Mouse (Mus musculus): ENCODE results near the gene Zdbf2. TPM values are rescaled to one million over a fixed set of nuclear protein-coding genes. Genes with fewer than 3 reads are reported as not detected.

Zdbf2 gene
- polyA plus RNA-seq, 1 experiment, result not detected

GRCm38 (mm10) chr1:63259271-63259830, 13.7 kb upstream of the Zdbf2 start:
- Histone ChIP-seq H3K79me2 (ENCODE audit: control insufficient read depth, insufficient read depth) (no peaks in the 10 kb centered on the region), H3K36me3 (ENCODE audit: control insufficient read depth, insufficient read depth) (no peaks in the 10 kb centered on the region), H3K79me3 (ENCODE audit: low read depth) (no peaks in the 10 kb centered on the region), H3K4me3 (ENCODE audit: insufficient read depth, poor library complexity, severe bottlenecking) (no peak overlapping the region), H3ac (ENCODE audit: control insufficient read depth, insufficient read length, low read depth) (no peak overlapping the region), H3K27me3 (ENCODE audit: control insufficient read depth, insufficient read depth, insufficient read length) (peaks cover 53% of the 10 kb centered on the region)
- TF ChIP-seq MYOG (IDR thresholded peaks at IDR 0.05; ENCODE audit: control insufficient read depth, extremely low read depth, insufficient read length) (no peak), CTCF (IDR thresholded peaks at IDR 0.05; ENCODE audit: control insufficient read depth, insufficient read depth, insufficient read length) (no peak), USF1 (IDR thresholded peaks at IDR 0.05; ENCODE audit: low read depth) (no peak)

GRCm38 (mm10) chr1:63259916-63260741, 12.9 kb upstream of the Zdbf2 start:
- H3K4me3 ChIP-seq (ENCODE audit: insufficient read depth, poor library complexity, severe bottlenecking), result no peak overlapping the region
- H3K79me3 ChIP-seq (ENCODE audit: low read depth), result no peaks in the 10 kb centered on the region
- peaks cover 54% of the 10 kb centered on the region for H3K27me3 ChIP-seq (ENCODE audit: control insufficient read depth, insufficient read depth, insufficient read length)
- no peaks in the 10 kb centered on the region for H3K79me2 ChIP-seq (ENCODE audit: control insufficient read depth, insufficient read depth)
- no peaks in the 10 kb centered on the region for H3K36me3 ChIP-seq (ENCODE audit: control insufficient read depth, insufficient read depth)
- H3ac ChIP-seq (ENCODE audit: control insufficient read depth, insufficient read length, low read depth), result no peak overlapping the region
- TF ChIP-seq MAX (IDR thresholded peaks at IDR 0.05), result no peak
- no peak for TF ChIP-seq USF1 (IDR thresholded peaks at IDR 0.05; ENCODE audit: low read depth)
- no peak for TF ChIP-seq FOSL1 (IDR thresholded peaks at IDR 0.05; ENCODE audit: insufficient read depth, low read length, poor library complexity, severe bottlenecking)
- no peak for TF ChIP-seq MYOD1 (IDR thresholded peaks at IDR 0.05; ENCODE audit: control insufficient read depth, insufficient read length, low read depth)
- no peak for TF ChIP-seq MYOG (IDR thresholded peaks at IDR 0.05; ENCODE audit: control insufficient read depth, extremely low read depth, insufficient read length)
- no peak for TF ChIP-seq CTCF (IDR thresholded peaks at IDR 0.05; ENCODE audit: control insufficient read depth, insufficient read depth, insufficient read length)
- no peak for TF ChIP-seq CEBPB (IDR thresholded peaks at IDR 0.05; ENCODE audit: low read depth)

GRCm38 (mm10) chr1:63260742-63261033, 12.4 kb upstream of the Zdbf2 start:
- Histone ChIP-seq H3K4me3 (ENCODE audit: insufficient read depth, poor library complexity, severe bottlenecking) (no peak overlapping the region), H3K79me3 (ENCODE audit: low read depth) (no peaks in the 10 kb centered on the region), H3ac (ENCODE audit: control insufficient read depth, insufficient read length, low read depth) (no peak overlapping the region), H3K36me3 (ENCODE audit: control insufficient read depth, insufficient read depth) (no peaks in the 10 kb centered on the region), H3K79me2 (ENCODE audit: control insufficient read depth, insufficient read depth) (no peaks in the 10 kb centered on the region), H3K27me3 (ENCODE audit: control insufficient read depth, insufficient read depth, insufficient read length) (peaks cover 53% of the 10 kb centered on the region)
- no peak for TF ChIP-seq MYOD1 (IDR thresholded peaks at IDR 0.05; ENCODE audit: control insufficient read depth, insufficient read length, low read depth)
- TF ChIP-seq CEBPB (IDR thresholded peaks at IDR 0.05; ENCODE audit: low read depth), result no peak
- no peak for TF ChIP-seq USF1 (IDR thresholded peaks at IDR 0.05; ENCODE audit: low read depth)
- no peak for TF ChIP-seq FOSL1 (IDR thresholded peaks at IDR 0.05; ENCODE audit: insufficient read depth, low read length, poor library complexity, severe bottlenecking)
- TF ChIP-seq MYOG (IDR thresholded peaks at IDR 0.05; ENCODE audit: control insufficient read depth, extremely low read depth, insufficient read length), result no peak
- TF ChIP-seq CTCF (IDR thresholded peaks at IDR 0.05; ENCODE audit: control insufficient read depth, insufficient read depth, insufficient read length), result no peak
- TF ChIP-seq MAX (IDR thresholded peaks at IDR 0.05), result no peak

GRCm38 (mm10) chr1:63261041-63261590, 11.9 kb upstream of the Zdbf2 start:
- no peak for TF ChIP-seq FOSL1 (IDR thresholded peaks at IDR 0.05; ENCODE audit: insufficient read depth, low read length, poor library complexity, severe bottlenecking)
- TF ChIP-seq USF1 (IDR thresholded peaks at IDR 0.05; ENCODE audit: low read depth), result no peak
- no peak for TF ChIP-seq MAX (IDR thresholded peaks at IDR 0.05)
- Histone ChIP-seq H3K4me3 (ENCODE audit: insufficient read depth, poor library complexity, severe bottlenecking) (no peak overlapping the region), H3K79me3 (ENCODE audit: low read depth) (no peaks in the 10 kb centered on the region), H3K27me3 (ENCODE audit: control insufficient read depth, insufficient read depth, insufficient read length) (peaks cover 52% of the 10 kb centered on the region), H3K36me3 (ENCODE audit: control insufficient read depth, insufficient read depth) (no peaks in the 10 kb centered on the region), H3K79me2 (ENCODE audit: control insufficient read depth, insufficient read depth) (no peaks in the 10 kb centered on the region), H3ac (ENCODE audit: control insufficient read depth, insufficient read length, low read depth) (no peak overlapping the region)

GRCm38 (mm10) chr1:63263671-63264070, 9.4 kb upstream of the Zdbf2 start:
- TF ChIP-seq MAX (IDR thresholded peaks at IDR 0.05) (no peak), FOSL1 (IDR thresholded peaks at IDR 0.05; ENCODE audit: insufficient read depth, low read length, poor library complexity, severe bottlenecking) (no peak), MYOD1 (IDR thresholded peaks at IDR 0.05; ENCODE audit: control insufficient read depth, insufficient read length, low read depth) (no peak), CEBPB (IDR thresholded peaks at IDR 0.05; ENCODE audit: low read depth) (no peak), MYOG (IDR thresholded peaks at IDR 0.05; ENCODE audit: control insufficient read depth, extremely low read depth, insufficient read length) (no peak), USF1 (IDR thresholded peaks at IDR 0.05; ENCODE audit: low read depth) (no peak), CTCF (IDR thresholded peaks at IDR 0.05; ENCODE audit: control insufficient read depth, insufficient read depth, insufficient read length) (no peak)
- Histone ChIP-seq H3K79me3 (ENCODE audit: low read depth) (no peaks in the 10 kb centered on the region), H3K4me3 (ENCODE audit: insufficient read depth, poor library complexity, severe bottlenecking) (no peak overlapping the region), H3ac (ENCODE audit: control insufficient read depth, insufficient read length, low read depth) (no peak overlapping the region), H3K36me3 (ENCODE audit: control insufficient read depth, insufficient read depth) (no peaks in the 10 kb centered on the region), H3K27me3 (ENCODE audit: control insufficient read depth, insufficient read depth, insufficient read length) (peaks cover 37% of the 10 kb centered on the region), H3K79me2 (ENCODE audit: control insufficient read depth, insufficient read depth) (no peaks in the 10 kb centered on the region)

Measured in C2C12 (cell line).